Mouse (Mus musculus) erythroblast, embryonic 14.5 days (primary cell): ENCODE data around the gene Ints13. TPM values are rescaled to one million over a fixed set of nuclear protein-coding genes. Genes with fewer than 3 reads are reported as not detected.

Experiments
- H3K27me3 ChIP-seq: 2 replicates; pipeline ENCODE4 v1.6.1; 2012; ENCODE audit warnings: inconsistent platforms; ENCODE audit not compliant: control insufficient read depth
- H3K36me3 ChIP-seq: 2 replicates; pipeline ENCODE4 v1.6.1; 2012; ENCODE audit warnings: mild to moderate bottlenecking, inconsistent platforms; ENCODE audit not compliant: control insufficient read depth
- H3K4me1 ChIP-seq: 2 replicates; pipeline ENCODE4 v1.6.1; 2012; ENCODE audit warnings: inconsistent platforms; ENCODE audit not compliant: control insufficient read depth
- H3K4me3 ChIP-seq: replicated peaks from 2 replicates; pipeline ENCODE3; 2012; ENCODE audit warnings: moderate library complexity, mild to moderate bottlenecking, inconsistent platforms
- H3K9me3 ChIP-seq: 2 replicates; pipeline ENCODE4 v1.6.1; 2012; ENCODE audit warnings: low read length, inconsistent platforms, mixed read lengths; ENCODE audit not compliant: control insufficient read depth
- GATA1 ChIP-seq: IDR thresholded peaks from 2 replicates; pipeline ENCODE4 v1.6.1; 2012; ENCODE audit warnings: low read length, inconsistent platforms, mixed read lengths
- TAL1 ChIP-seq: IDR thresholded peaks from 3 replicates; pipeline ENCODE4 v1.6.1; 2012; ENCODE audit warnings: low read length, inconsistent platforms, mixed read lengths
- polyA plus RNA-seq: library from polyadenylated mRNA; stranded (reverse); fragments of >175 nt; gene quantifications from 2 replicates; pipeline ENCODE4 v1.2.3, GENCODE M21; 2012

Ints13 gene
- 3.6 and 4.0 TPM in 2 replicates for polyA plus RNA-seq

DNA sequence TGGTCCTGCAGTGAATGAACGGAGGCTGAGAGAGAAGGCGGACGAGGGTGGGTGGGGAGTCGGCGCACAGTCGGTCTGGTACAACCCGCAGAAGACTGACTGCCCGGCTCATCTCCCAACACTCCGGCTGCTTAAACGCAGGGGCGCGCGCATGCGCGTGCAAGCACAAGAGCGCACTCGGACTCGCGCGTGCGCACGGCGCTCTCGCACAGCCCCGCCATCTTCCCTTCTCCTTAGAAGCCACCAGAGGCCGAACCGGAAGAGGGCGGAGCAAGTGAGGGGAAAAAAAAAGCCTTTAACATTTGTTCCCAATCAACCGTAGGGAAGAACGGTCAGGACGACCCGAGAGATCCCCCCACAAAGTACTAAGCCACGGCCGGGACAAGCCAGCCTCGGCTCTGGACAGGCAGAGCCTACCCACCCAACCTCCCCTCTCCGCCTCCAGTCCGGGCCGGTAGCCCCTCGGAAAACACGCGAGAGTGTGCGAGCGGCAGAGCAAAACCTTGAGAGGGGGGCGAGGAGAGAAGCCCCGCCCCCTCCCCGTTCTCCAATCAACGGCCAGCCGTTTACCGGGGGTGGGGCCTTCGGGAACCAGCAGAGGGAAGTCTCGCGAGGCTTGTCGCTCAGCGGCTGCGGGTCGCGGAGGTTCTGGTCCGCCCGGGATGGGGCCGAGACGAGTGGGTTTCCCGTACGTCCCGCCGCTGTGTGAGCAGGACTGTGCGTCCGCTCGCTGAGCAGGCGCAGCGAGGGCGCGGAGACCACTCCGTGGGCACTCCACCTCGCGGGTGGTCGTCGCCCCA is at the start of gene Ints13:
Ints13 (minus strand) TSS at position 526 of the 800 bp plus-strand sequence.
- Histone ChIP-seq H3K9me3 (no peaks in the 10 kb centered on the region), H3K4me3 (peak within 1 kb of the TSS; percentile 95), H3K4me1 (peaks cover 52% of the 10 kb centered on the region), H3K36me3 (peaks cover 27% of the 10 kb centered on the region), H3K27me3 (no peaks in the 10 kb centered on the region)
- no peak for TF ChIP-seq GATA1
- TF ChIP-seq TAL1, result no peak

- no peaks in the 10 kb centered on the region for H3K9me3 ChIP-seq
- peaks cover 95% of the 10 kb centered on the region for H3K36me3 ChIP-seq
- no peak for TF ChIP-seq GATA1
- TF ChIP-seq TAL1, result no peak
- H3K4me1 ChIP-seq, result peaks cover 27% of the 10 kb centered on the region
- H3K4me3 ChIP-seq, result no peak overlapping the region
- H3K27me3 ChIP-seq, result no peaks in the 10 kb centered on the region
Observed at GRCm38 (mm10) chr6:146616670-146617069, 39.0 kb upstream of the Ints13 start.

DNA sequence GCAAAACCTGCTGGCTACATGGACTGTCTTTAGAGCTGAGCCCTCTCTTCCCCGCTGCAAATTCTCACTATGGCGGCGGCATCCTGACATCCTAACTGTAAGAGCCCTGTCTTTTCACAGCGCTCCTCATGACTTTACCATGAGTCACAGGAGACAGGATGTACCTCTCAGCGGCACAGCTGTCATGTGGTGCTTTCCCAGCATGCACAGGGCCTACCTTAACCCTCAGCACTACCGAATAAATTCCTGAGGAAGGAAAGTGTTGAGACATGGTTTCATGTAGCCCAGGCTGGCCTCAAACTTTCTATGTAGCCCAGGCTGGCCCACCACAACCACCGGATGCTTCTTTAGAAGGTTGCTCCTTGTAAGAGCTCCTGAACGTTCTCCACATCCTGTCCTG is 38.3 kb upstream of the Ints13 start:
- H3K9me3 ChIP-seq, result no peaks in the 10 kb centered on the region
- peaks cover 91% of the 10 kb centered on the region for H3K36me3 ChIP-seq
- TF ChIP-seq GATA1, result no peak
- no peak for TF ChIP-seq TAL1

GRCm38 (mm10) chr6:146614541-146614940 is 36.9 kb upstream of the Ints13 start:
- TF ChIP-seq GATA1, result no peak
- no peak for TF ChIP-seq TAL1
- peaks cover 44% of the 10 kb centered on the region for H3K4me1 ChIP-seq
- H3K9me3 ChIP-seq, result no peaks in the 10 kb centered on the region
- H3K36me3 ChIP-seq, result peaks cover 91% of the 10 kb centered on the region
- H3K27me3 ChIP-seq, result no peaks in the 10 kb centered on the region
- H3K4me3 ChIP-seq, result no peak overlapping the region

More for the DNA sequence above, 38.3 kb upstream of the Ints13 start:
- H3K4me1 ChIP-seq, result peaks cover 31% of the 10 kb centered on the region
- no peaks in the 10 kb centered on the region for H3K27me3 ChIP-seq
- no peak overlapping the region for H3K4me3 ChIP-seq

- H3K4me1 ChIP-seq, result peaks cover 47% of the 10 kb centered on the region
Observed at GRCm38 (mm10) chr6:146613907-146614306, 36.3 kb upstream of the Ints13 start.

GRCm38 (mm10) chr6:146612736-146613135 is 35.1 kb upstream of the Ints13 start:
- TF ChIP-seq GATA1 (no peak), TAL1 (no peak)
- peaks cover 93% of the 10 kb centered on the region for H3K36me3 ChIP-seq
- peaks cover 47% of the 10 kb centered on the region for H3K4me1 ChIP-seq
- no peaks in the 10 kb centered on the region for H3K27me3 ChIP-seq
- no peaks in the 10 kb centered on the region for H3K9me3 ChIP-seq
- H3K4me3 ChIP-seq, result no peak overlapping the region

More at GRCm38 (mm10) chr6:146613907-146614306, 36.3 kb upstream of the Ints13 start:
- TF ChIP-seq GATA1, result no peak
- no peak for TF ChIP-seq TAL1
- Histone ChIP-seq H3K36me3 (peaks cover 93% of the 10 kb centered on the region), H3K27me3 (no peaks in the 10 kb centered on the region), H3K4me3 (no peak overlapping the region), H3K9me3 (no peaks in the 10 kb centered on the region)

DNA sequence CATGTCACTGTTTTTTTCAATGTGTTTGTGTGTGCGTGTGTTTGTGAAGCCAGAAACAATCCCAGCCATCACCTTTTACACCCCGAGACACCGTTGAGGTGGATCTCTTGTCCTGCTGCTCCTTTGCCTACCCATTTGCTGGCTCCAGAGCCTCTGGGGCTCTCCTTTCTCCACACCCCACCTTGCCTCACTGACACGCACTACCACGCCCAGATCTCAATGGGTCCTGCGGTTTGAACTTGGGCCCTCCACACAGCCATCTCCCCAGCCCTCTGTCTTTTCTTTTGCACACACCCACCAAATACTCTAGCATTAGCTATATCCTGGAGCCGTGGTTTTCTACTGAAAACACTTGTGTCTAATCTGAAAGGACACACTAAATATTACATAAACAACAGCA is 34.3 kb upstream of the Ints13 start:
- peaks cover 93% of the 10 kb centered on the region for H3K36me3 ChIP-seq
- H3K4me1 ChIP-seq, result peaks cover 47% of the 10 kb centered on the region
- no peaks in the 10 kb centered on the region for H3K27me3 ChIP-seq
- no peak for TF ChIP-seq GATA1
- H3K9me3 ChIP-seq, result no peaks in the 10 kb centered on the region
- H3K4me3 ChIP-seq, result no peak overlapping the region

DNA sequence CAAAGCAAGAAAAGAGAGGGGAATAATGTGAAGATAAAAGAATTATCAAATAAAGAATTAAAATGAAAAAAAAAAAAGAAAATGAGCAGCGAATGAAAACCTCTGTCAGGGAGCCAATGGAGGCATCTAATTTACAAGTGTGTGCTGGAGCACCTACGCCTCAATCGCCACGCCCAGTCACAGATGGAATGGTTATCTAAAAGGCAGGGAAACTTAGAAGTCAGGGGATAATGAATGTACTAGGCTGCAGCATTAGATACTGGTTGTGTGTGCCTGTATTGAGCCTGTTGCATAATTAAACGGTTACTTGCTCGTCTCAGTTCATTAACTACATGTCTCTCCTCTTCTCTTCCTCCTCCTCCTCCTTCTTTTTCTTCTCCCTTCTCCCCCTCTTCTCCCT is 33.8 kb upstream of the Ints13 start:
- TF ChIP-seq TAL1, result 0 out of 3 replicates have a peak, but pooled peaks have one; percentile 17
- TF ChIP-seq GATA1, result peak; percentile 53; the same call in 1 of the 2 replicates
- H3K4me1 ChIP-seq, result peaks cover 47% of the 10 kb centered on the region
- H3K4me3 ChIP-seq, result peak overlapping the region; percentile 7
- no peaks in the 10 kb centered on the region for H3K9me3 ChIP-seq
- H3K27me3 ChIP-seq, result no peaks in the 10 kb centered on the region
- peaks cover 93% of the 10 kb centered on the region for H3K36me3 ChIP-seq

DNA sequence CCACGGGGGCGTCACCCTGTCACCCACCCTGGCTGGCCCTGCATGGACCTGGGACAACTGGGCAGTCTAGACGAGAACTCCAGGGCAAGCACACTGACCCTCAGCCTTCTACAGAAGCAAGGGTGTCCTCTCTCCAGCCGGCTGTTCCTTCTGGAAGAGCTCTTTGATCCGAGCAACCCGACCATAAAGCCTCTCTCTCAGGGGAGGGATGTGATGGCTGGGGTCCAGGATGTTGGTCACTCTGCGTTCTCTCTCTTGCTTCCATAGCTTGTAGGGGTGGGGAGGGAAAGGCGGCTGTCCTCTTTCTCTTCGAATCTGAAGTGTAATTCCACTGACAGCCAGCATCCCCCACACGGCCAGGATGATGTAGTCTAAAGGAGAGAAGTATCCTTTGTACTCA is 26.0 kb upstream of the Ints13 start:
- H3K27me3 ChIP-seq, result no peaks in the 10 kb centered on the region
- H3K9me3 ChIP-seq, result no peaks in the 10 kb centered on the region
- peaks cover 98% of the 10 kb centered on the region for H3K36me3 ChIP-seq
- TF ChIP-seq TAL1 (no peak), GATA1 (no peak)
- no peak overlapping the region for H3K4me3 ChIP-seq
- no peaks in the 10 kb centered on the region; the same call in 1 of the 2 replicates for H3K4me1 ChIP-seq
